Mouse (Mus musculus): Measurements from ENCODE around the gene Pxdc1.

The Pxdc1 gene

GRCm38 (mm10) chr13:34651474-34651991 lies 1.8 kb downstream of the Pxdc1 start:
- no peak for DNase-seq (ENCODE audit: low spot score in 2 of 2)

- no peak for DNase-seq (ENCODE audit: low spot score in 2 of 2)
Observed at GRCm38 (mm10) chr13:34650953-34651352, 2.3 kb downstream of the Pxdc1 start.

GRCm38 (mm10) chr13:34650371-34650770 lies 2.9 kb downstream of the Pxdc1 start:
- no peak for DNase-seq (ENCODE audit: low spot score in 2 of 2)

- DNase-seq (ENCODE audit: low spot score in 2 of 2), result no peak
Observed at GRCm38 (mm10) chr13:34647751-34648150, 5.5 kb downstream of the Pxdc1 start.

- DNase-seq (ENCODE audit: low spot score in 2 of 2), result no peak
Observed at GRCm38 (mm10) chr13:34647221-34647620, 6.1 kb downstream of the Pxdc1 start.

GRCm38 (mm10) chr13:34646240-34646750 lies 7.0 kb downstream of the Pxdc1 start:
- no peak for DNase-seq (ENCODE audit: low spot score in 2 of 2)

- no peak for DNase-seq (ENCODE audit: low spot score in 2 of 2)
Observed at GRCm38 (mm10) chr13:34645519-34645918, 7.8 kb downstream of the Pxdc1 start.

- no peak for DNase-seq (ENCODE audit: low spot score in 2 of 2)
Observed at GRCm38 (mm10) chr13:34644401-34644800, 8.9 kb downstream of the Pxdc1 start.

- DNase-seq (ENCODE audit: low spot score in 2 of 2), result no peak
Observed at GRCm38 (mm10) chr13:34643926-34644325, 9.4 kb downstream of the Pxdc1 start.

- DNase-seq (ENCODE audit: low spot score in 2 of 2), result peak; percentile 65 to 72
Observed at GRCm38 (mm10) chr13:34642941-34643875, 10.1 kb downstream of the Pxdc1 start.

GRCm38 (mm10) chr13:34641066-34641465 lies 12.2 kb downstream of the Pxdc1 start:
- no peak for DNase-seq (ENCODE audit: low spot score in 2 of 2)

- peak; percentile 75 to 76 for DNase-seq (ENCODE audit: low spot score in 2 of 2)
Observed at GRCm38 (mm10) chr13:34635978-34636377, 17.3 kb downstream of the Pxdc1 start.

GRCm38 (mm10) chr13:34630319-34630718 lies 23.0 kb downstream of the Pxdc1 start:
- DNase-seq (ENCODE audit: low spot score in 2 of 2), result no peak

GRCm38 (mm10) chr13:34629741-34630140 lies 23.5 kb downstream of the Pxdc1 start:
- DNase-seq (ENCODE audit: low spot score in 2 of 2), result no peak

- DNase-seq (ENCODE audit: low spot score in 2 of 2), result no peak
Observed at GRCm38 (mm10) chr13:34627446-34627845, 25.8 kb downstream of the Pxdc1 start.

GRCm38 (mm10) chr13:34624414-34624813 lies 28.9 kb downstream of the Pxdc1 start:
- no peak for DNase-seq (ENCODE audit: low spot score in 2 of 2)

- no peak for DNase-seq (ENCODE audit: low spot score in 2 of 2)
Observed at GRCm38 (mm10) chr13:34612402-34612801, 40.9 kb downstream of the Pxdc1 start.

- no peak for DNase-seq (ENCODE audit: low spot score in 2 of 2)
Observed at GRCm38 (mm10) chr13:34609711-34610110, 43.6 kb downstream of the Pxdc1 start.

GRCm38 (mm10) chr13:34607079-34607478 lies 46.2 kb downstream of the Pxdc1 start:
- DNase-seq (ENCODE audit: low spot score in 2 of 2), result no peak

GRCm38 (mm10) chr13:34605884-34606283 lies 47.4 kb downstream of the Pxdc1 start:
- no peak for DNase-seq (ENCODE audit: low spot score in 2 of 2)

GRCm38 (mm10) chr13:34605206-34605605 lies 48.1 kb downstream of the Pxdc1 start:
- no peak for DNase-seq (ENCODE audit: low spot score in 2 of 2)

GRCm38 (mm10) chr13:34604406-34604805 lies 48.9 kb downstream of the Pxdc1 start:
- no peak for DNase-seq (ENCODE audit: low spot score in 2 of 2)

GRCm38 (mm10) chr13:34602757-34603156 lies 50.5 kb downstream of the Pxdc1 start:
- no peak for DNase-seq (ENCODE audit: low spot score in 2 of 2)
